Mouse (Mus musculus): ENCODE results near the gene Rhot1. TPM values are rescaled to one million over a fixed set of nuclear protein-coding genes. Genes with fewer than 3 reads are reported as not detected.

Rhot1 gene
- total and polyA plus RNA-seq, 3 experiments: 38.7 to 60.7 (median 57.2) TPM

- Histone ChIP-seq H3K27ac (no peak overlapping the region), H3K9ac (ENCODE audit: low read depth, low read length) (no peak overlapping the region), H3K36me3 (ENCODE audit: control insufficient read depth, insufficient read depth, low read length) (no peaks in the 10 kb centered on the region), H3K4me1 (ENCODE audit: control insufficient read depth, insufficient read depth, low read length) (peaks cover 7% of the 10 kb centered on the region), H3K79me2 (replicated peaks; ENCODE audit: control insufficient read depth, insufficient read depth, low read length) (no peaks in the 10 kb centered on the region), H3K4me3 (no peak overlapping the region), H3K27me3 (ENCODE audit: control insufficient read depth, insufficient read depth, low read length) (no peaks in the 10 kb centered on the region)
- intact Hi-C loops (cut with DNase I): no loop called here
- no peak for TF ChIP-seq POLR2A (IDR thresholded peaks at IDR 0.05; ENCODE audit: insufficient read depth, low read depth, low read length)
- no peak for TF ChIP-seq CTCF (IDR thresholded peaks at IDR 0.05)
- no peak for TF ChIP-seq EP300 (IDR thresholded peaks at IDR 0.05; ENCODE audit: insufficient read depth, low read depth, low read length)
- DNase-seq: no peak
- 52% methylated on average over 4 of the region's 4 CpGs for WGBS
These were observed 40.1 kb upstream of the Rhot1 start for GRCm38 (mm10) chr11:80168611-80169249.

DNA sequence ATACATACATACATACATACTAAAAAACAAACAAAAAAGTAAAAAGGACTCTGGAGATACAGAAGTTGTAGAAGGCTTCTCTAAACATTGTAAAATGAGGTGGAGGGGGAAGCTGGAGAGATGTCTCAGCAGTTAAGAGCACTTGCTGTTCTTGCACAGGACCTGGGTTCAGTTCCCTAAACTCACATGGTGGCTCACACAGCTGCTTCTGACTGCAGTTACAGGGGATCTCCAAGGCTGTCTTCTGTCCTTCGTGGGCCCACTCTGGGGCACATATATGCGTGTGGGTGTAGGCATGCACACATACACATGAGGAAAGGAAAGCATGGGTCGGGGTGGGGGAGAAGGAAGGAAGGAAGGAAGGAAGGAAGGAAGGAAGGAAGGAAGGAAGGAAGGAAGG lies 39.2 kb upstream of the Rhot1 start:
- no peak overlapping the region for H3K27ac ChIP-seq
- TF ChIP-seq CTCF (IDR thresholded peaks at IDR 0.05) (no peak), EP300 (IDR thresholded peaks at IDR 0.05; ENCODE audit: insufficient read depth, low read depth, low read length) (0 out of 2 replicates have a peak, but pooled peaks have one; percentile 24)
- no peak for DNase-seq

GRCm38 (mm10) chr11:80170351-80170750 lies 38.5 kb upstream of the Rhot1 start:
- DNase-seq: no peak
- Histone ChIP-seq H3K4me3 (no peak overlapping the region), H3K27ac (no peak overlapping the region; the same call in 1 of the 2 replicates), H3K36me3 (ENCODE audit: control insufficient read depth, insufficient read depth, low read length) (no peaks in the 10 kb centered on the region), H3K79me2 (replicated peaks; ENCODE audit: control insufficient read depth, insufficient read depth, low read length) (no peaks in the 10 kb centered on the region), H3K9ac (ENCODE audit: low read depth, low read length) (no peak overlapping the region), H3K27me3 (ENCODE audit: control insufficient read depth, insufficient read depth, low read length) (no peaks in the 10 kb centered on the region), H3K4me1 (ENCODE audit: control insufficient read depth, insufficient read depth, low read length) (peaks cover 7% of the 10 kb centered on the region)
- TF ChIP-seq EP300 (IDR thresholded peaks at IDR 0.05; ENCODE audit: insufficient read depth, low read depth, low read length) (0 out of 2 replicates have a peak, but pooled peaks have one; percentile 33), CTCF (IDR thresholded peaks at IDR 0.05) (no peak)
- intact Hi-C loops (cut with DNase I): no loop called here
- WGBS: 38% methylated on average over 5 of the region's 5 CpGs

More for the DNA sequence above, 39.2 kb upstream of the Rhot1 start:
- H3K27me3 ChIP-seq (ENCODE audit: control insufficient read depth, insufficient read depth, low read length): no peaks in the 10 kb centered on the region
- H3K9ac ChIP-seq (ENCODE audit: low read depth, low read length): no peak overlapping the region
- H3K4me3 ChIP-seq: no peak overlapping the region
- H3K79me2 ChIP-seq (replicated peaks; ENCODE audit: control insufficient read depth, insufficient read depth, low read length): no peaks in the 10 kb centered on the region
- H3K4me1 ChIP-seq (ENCODE audit: control insufficient read depth, insufficient read depth, low read length): peaks cover 7% of the 10 kb centered on the region
- 76% methylated on average over 3 of the region's 3 CpGs for WGBS
- intact Hi-C loops (cut with DNase I): no loop called here
- no peaks in the 10 kb centered on the region for H3K36me3 ChIP-seq (ENCODE audit: control insufficient read depth, insufficient read depth, low read length)

GRCm38 (mm10) chr11:80171884-80172283 lies 36.9 kb upstream of the Rhot1 start:
- Histone ChIP-seq H3K36me3 (ENCODE audit: control insufficient read depth, insufficient read depth, low read length) (no peaks in the 10 kb centered on the region), H3K4me3 (no peak overlapping the region), H3K79me2 (replicated peaks; ENCODE audit: control insufficient read depth, insufficient read depth, low read length) (no peaks in the 10 kb centered on the region), H3K9ac (ENCODE audit: low read depth, low read length) (no peak overlapping the region), H3K27ac (no peak overlapping the region), H3K4me1 (ENCODE audit: control insufficient read depth, insufficient read depth, low read length) (peaks cover 7% of the 10 kb centered on the region), H3K27me3 (ENCODE audit: control insufficient read depth, insufficient read depth, low read length) (no peaks in the 10 kb centered on the region)
- peak in 1 of 2 experiments; percentile 39 for DNase-seq
- intact Hi-C loops (cut with DNase I): no loop called here
- 68% methylated on average over 4 of the region's 4 CpGs for WGBS
- TF ChIP-seq POLR2A (IDR thresholded peaks at IDR 0.05; ENCODE audit: insufficient read depth, low read depth, low read length) (no peak), CTCF (IDR thresholded peaks at IDR 0.05) (no peak), EP300 (IDR thresholded peaks at IDR 0.05; ENCODE audit: insufficient read depth, low read depth, low read length) (no peak)

DNA sequence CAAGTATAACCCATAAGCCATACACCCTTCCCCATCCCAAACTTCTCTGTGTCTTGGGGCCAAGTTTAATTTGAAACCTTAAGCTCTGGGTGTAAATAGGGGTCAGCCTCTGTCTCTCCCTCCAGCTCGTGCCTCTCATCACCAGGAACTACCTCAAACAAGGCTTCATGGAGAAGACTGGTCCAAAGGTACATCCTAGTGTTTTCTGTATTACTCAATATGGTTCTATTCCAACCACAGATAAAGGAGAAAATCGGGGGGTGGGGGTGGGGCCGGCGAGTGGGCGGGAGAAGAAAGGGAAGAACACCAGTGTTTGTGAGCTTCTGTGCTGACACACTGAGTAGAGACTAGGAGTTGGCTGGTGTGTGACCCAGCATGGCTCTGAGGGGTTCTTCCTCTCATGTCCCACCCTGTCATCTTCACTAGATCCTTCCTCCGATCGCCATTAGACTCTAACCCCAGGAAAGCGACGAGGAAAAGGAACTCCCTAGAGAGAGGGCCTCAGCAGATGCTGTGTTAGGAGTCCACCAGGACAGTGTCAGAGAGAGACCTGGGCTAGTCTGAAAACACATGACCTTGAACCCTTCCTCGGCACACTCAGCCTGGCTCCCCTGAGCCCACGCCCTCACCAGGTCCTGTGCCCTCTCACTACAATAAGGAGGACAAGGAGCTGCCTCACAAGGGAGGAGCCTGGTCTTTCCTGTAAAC lies 34.7 kb upstream of the Rhot1 start:
- intact Hi-C loops (cut with DNase I): no loop called here
- WGBS: 72% methylated on average over 11 of the region's 11 CpGs
- no peak overlapping the region; the same call in 1 of the 2 replicates for H3K27ac ChIP-seq

More for the DNA sequence above, 34.7 kb upstream of the Rhot1 start:
- DNase-seq: no peak
- Histone ChIP-seq H3K4me1 (ENCODE audit: control insufficient read depth, insufficient read depth, low read length) (peaks cover 7% of the 10 kb centered on the region), H3K36me3 (ENCODE audit: control insufficient read depth, insufficient read depth, low read length) (no peaks in the 10 kb centered on the region), H3K4me3 (no peak overlapping the region), H3K27me3 (ENCODE audit: control insufficient read depth, insufficient read depth, low read length) (no peaks in the 10 kb centered on the region), H3K9ac (ENCODE audit: low read depth, low read length) (no peak overlapping the region), H3K79me2 (replicated peaks; ENCODE audit: control insufficient read depth, insufficient read depth, low read length) (no peaks in the 10 kb centered on the region)
- TF ChIP-seq POLR2A (IDR thresholded peaks at IDR 0.05; ENCODE audit: insufficient read depth, low read depth, low read length) (no peak), CTCF (IDR thresholded peaks at IDR 0.05) (no peak), EP300 (IDR thresholded peaks at IDR 0.05; ENCODE audit: insufficient read depth, low read depth, low read length) (no peak)

Data from heart, adult 2 months (tissue).